Mouse (Mus musculus): Measurements from ENCODE around the gene Tmem184a. TPM values are rescaled to one million over a fixed set of nuclear protein-coding genes. Genes with fewer than 3 reads are reported as not detected.

Gene Tmem184a
- polyA plus RNA-seq, 3 experiments from 2014 or later: 0.12 TPM; not detected in 2

DNA sequence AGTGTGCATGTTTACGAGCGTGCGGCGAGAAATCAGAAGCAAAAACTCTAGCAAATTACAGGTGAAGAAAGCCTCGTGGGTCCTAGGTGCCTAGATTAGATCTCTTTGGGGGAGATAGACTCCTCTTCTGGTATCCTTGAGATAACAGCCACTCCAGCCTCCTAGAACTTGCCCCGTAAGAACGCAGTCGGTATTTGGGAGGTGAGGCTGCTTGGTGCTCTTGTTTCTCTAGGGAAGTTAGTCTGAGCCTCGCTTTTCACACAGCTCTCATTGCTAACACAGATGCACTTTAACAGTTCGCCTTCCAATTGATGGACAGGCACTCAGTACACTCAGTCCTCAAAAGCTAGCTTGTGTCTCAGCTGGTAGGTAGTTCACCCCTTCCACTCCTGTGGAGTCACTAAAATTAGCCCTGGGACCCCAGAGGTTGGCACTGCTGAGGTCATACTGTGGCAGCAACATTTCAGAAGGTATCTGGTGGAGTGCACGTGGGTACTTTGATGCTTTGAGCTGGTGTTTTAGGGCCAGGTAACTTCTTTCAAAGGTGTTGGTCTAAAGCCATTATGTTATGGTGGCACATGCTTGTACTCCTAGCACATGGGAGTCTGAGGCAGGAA is 27.4 kb downstream of the Tmem184a start:
- ATAC-seq: no peak

DNA sequence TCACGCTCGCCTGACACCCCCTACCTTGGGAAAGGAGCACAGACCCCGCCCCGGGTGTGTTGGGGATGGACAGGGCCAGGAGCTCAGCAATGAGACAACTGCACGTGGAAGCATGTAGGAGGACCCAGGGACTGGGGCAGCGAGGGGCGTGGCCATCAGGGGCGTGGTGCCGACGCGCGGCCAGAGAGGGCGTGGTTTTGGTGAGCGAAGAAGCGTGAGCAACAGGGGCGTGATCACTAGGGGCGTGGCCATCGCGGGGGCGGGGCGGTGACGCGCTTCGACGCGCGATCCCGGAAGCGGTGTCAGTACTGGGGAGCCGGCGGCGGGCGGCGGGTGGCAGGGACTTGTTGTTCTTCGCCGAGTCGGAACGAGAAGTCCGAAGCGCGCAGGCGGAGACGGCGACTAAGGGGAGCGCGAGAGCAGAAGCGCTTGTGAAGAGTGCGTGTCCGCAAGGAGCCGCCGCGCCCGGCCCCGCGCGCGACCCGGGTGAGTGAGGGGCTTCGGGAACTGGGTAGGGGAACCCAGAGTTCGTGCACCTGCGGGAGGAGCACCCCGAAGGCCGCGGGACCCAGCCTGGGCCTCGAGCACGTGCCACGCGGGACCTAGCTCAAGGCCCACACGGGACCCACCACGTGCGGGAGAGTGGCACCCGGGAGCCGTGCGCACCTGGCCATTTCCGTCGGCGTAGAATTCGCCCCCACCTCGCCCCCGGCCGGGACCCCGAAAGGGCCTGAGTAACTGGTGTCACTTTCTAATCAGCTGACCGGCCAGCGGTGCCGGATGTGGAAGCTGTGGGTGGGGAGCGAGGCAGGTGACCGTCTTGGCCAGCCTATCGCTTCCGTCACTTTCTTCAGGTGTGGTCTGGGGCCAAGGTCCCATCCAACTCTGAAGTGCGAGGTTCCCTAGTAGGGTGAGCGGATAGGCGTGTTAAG is 28.2 kb downstream of the Tmem184a start, which contains the start of gene Mafk:
Gene Mafk, plus strand, starts transcription at position 287 of the 932 bp plus-strand sequence.
- peak; percentile 82 for ATAC-seq

DNA sequence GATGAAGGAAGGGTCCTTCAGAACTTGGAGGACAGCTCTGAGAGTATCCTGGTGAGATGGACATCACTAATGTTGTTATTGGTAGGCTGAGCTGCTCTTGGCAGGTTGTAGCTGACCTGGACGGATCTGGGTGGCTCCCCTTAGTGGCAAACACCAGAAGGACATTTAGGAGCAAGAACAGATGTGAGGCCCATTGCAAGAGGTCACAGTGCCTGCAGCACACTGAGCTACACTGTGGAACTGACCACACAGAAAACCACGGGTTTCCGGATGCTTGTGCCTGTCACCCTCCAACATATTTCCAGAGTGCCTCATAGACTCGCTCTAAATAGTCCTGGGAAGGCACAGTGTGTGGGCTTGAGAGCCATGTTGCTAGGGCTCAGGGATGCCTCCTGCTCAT is 30.3 kb downstream of the Tmem184a start:
- no peak for ATAC-seq

DNA sequence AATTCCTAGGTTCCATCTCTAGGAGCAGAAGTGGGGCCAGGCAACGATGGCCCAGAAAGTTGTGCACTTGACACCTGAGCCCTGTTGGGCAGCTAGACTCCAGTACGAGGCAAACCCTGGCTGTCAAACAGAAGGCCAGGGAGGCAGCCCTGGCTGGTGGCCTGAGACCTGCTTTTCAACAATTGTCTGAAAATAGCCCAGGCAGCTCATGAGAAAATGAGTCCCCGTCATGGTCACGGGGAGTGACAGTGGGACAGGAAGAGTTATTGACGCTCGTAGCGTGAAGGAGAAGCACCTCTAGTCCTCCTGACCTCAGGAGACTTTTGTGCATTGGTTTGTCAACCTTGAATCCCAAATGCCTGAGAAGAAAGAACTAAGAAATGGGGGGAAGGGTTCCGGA is 38.3 kb downstream of the Tmem184a start:
- no peak for ATAC-seq

DNA sequence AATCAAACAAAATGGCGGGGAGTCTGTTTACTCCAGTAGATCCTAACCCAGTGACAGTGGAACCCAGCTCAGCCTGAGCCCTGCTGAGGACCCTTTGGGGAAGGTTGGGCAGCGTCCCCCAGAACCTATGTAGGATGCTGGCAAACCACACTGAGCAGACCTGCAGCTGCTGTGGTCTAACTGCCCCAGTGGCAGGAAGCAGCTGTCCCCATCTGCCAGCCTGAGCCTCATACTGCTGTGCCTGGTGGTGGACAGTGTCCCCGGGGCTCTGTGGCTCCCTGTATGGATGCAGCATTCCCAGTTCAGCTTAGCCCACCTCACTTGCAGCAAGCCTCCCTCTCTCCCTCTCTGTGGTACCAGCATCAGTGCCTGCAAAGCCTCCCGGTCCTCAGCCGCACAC is 42.8 kb downstream of the Tmem184a start:
- no peak for ATAC-seq

DNA sequence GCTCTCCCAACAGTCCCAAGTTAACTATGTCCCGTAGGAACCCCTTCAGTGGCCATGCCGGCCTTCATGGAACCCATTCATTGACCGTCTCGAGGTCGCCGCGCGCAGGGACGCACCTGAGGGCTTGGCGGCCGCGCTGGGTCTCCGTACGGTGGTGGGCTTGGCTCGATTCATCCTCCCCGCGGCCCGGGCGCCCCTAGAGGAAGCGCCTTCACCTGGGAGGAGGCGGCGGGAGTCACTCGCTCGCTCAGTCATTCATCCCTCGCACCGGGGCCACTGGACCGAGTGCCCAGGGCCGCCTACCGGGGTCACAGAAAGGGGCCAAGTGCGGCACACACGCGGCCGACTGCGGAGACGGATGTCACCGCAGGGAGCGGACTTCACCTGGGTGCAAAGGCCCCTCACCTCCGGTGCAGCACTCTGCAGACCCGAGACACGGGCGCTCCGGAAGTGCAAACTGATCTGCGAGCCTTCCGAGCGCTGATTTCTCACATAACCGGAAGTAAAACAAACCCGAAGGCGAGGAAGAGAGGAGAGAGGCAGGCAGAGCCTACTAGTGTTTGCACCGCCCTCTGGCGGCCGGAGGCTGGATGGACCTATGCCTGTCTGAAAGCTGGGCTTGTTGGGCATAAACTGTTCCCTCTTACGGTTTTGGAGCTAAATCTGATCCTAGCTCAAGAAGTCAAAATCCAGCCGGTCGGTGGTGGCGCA is 44.3 kb downstream of the Tmem184a start, which contains the start of gene Ints1:
Gene Ints1, minus strand, starts transcription at position 459 of the 711 bp plus-strand sequence.
- ATAC-seq: peak; percentile 100

DNA sequence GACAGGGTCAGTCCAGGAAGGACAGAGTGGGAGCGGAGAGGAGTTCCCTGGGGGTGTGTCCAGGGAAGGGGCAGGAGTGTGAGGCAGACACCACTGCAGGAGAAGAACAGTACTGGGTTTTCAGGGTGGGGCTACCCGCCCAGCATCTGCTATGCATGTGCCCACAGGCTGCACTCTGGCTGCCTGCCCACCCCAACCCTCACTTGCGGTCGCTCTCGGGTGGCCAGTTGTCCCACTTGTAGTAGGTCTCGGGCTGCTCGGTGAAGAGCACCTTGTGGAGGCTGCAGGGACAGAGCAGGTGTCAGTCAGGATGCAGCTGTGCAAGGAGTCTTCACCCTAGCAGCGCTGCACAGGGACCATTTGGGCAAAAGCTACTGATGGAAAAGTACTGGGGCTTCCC is 51.5 kb downstream of the Tmem184a start:
- ATAC-seq: no peak

DNA sequence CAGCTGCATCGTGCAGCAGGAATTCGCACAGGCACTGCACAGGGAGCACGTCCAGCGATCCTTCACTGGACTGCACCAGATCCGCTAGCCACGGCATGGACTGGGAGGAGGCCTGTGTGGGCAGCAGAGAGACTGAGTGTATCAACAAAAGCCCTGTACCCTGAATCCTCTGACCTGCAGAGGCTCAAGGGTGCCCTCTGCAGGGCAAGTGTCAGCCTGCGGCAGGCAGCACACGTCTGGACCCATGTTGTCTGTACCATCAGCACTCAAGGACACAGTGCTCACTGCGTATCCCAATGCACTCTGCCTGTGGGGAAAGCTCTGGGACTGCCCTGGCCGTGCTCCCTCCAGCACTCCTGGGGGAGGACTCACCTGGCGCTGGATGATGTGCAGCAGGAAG is 55.4 kb downstream of the Tmem184a start:
- ATAC-seq: no peak

DNA sequence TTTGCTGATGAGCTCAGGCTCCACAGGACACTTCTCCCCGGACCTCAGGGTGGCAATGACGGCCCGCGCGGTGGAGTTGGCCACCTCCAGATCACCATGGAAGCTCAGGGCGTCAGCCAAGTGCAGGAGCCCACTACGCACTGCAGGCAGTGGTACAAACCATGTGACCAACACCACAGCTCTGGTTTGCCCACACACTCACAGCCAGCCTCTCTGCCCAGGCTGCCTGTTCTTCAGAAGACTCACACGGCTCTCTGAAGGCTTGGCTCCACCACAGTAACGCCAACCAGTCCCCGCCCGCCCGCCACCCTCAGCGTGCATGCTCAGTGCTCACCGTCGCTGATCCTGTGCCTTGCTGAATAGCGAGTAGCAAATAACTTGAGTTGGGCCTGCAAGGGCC is 61.6 kb downstream of the Tmem184a start:
- ATAC-seq: no peak

DNA sequence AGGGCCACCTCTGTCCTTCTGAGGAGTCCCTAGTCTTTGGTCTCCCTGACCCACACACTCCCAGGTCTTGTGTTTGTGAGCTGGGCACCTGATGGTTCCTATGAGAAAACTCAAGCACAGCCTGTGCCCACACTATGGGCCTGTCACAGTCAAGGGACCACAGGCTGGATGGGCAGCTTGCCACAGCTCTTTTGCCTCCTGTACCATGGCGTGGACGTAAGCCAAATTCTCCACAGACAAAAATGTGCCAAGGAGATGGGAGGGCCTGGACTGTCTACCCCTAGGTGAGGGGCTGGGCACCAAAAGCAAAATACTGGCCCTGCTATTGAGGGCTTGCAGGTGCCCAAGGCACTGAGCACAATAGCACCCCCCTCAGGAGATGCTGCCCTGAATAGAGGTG is 63.1 kb downstream of the Tmem184a start:
- no peak for ATAC-seq

DNA sequence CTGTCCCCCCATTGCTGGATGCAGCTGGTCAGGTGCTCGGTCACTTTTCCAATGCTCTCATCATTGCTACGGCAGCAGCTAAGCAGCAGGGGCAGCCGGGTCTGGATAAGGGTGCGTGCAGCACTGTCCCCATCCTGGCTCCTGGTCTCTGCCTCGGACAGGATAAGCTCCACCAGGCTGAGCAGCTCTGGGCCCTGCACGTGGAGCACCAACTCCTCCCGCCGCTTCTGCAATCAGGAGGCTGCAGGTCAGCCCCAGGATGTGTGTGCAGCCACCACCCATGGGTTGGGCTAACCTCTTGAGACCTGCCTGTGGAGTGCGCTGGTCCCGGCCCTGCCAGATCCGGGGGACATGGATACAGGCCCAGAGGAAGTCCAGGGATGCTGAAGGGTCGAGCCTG is 63.6 kb downstream of the Tmem184a start:
- no peak for ATAC-seq

DNA sequence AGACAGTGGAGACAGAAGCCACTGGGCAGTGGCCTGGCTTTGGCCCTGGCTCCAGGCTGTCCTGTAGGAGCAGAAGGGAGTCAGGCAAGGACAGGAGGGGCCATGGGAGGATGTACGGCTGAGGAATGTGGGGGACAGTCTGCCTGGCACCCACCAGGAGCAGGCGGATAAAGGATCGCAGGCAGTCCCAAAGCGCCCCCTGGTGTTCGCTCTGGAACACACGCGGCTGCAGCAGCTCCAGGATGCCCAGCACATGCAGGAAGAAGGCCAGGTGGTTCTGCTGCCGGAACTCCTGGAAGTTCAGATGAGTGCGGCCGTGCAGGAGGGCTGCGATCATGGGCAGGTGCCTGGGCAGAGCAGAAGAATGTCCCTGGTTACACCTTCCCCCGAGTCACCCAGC is 65.0 kb downstream of the Tmem184a start:
- ATAC-seq: no peak

Other genes starting within 250 kb of the Tmem184a start
- not detected for gene Micall2, start 83.6 kb downstream of the Tmem184a start, polyA plus RNA-seq (2017; shearing (Covaris generic))
- gene Ints1, start 44.2 kb downstream of the Tmem184a start, polyA plus RNA-seq (2017; shearing (Covaris generic)): 10 to 100 TPM; 12.9 to 21.0 (median 16.1) TPM
- gene Mafk, start 28.4 kb downstream of the Tmem184a start, polyA plus RNA-seq (2017; shearing (Covaris generic)): 10 to 100 TPM; 10.7 to 12.5 (median 11.0) TPM
- not detected for gene Gm26938, start 6.5 kb upstream of the Tmem184a start, polyA plus RNA-seq (2017; shearing (Covaris generic))
- gene Psmg3, start 7.0 kb upstream of the Tmem184a start, polyA plus RNA-seq (2017; shearing (Covaris generic)): 10 to 100 TPM; 48.7 to 56.0 (median 50.0) TPM
- gene Elfn1, start 88.0 kb upstream of the Tmem184a start, polyA plus RNA-seq (2017; shearing (Covaris generic)): not detected